Mouse (Mus musculus): ENCODE results near the gene Ccnq.

The Ccnq gene

DNA sequence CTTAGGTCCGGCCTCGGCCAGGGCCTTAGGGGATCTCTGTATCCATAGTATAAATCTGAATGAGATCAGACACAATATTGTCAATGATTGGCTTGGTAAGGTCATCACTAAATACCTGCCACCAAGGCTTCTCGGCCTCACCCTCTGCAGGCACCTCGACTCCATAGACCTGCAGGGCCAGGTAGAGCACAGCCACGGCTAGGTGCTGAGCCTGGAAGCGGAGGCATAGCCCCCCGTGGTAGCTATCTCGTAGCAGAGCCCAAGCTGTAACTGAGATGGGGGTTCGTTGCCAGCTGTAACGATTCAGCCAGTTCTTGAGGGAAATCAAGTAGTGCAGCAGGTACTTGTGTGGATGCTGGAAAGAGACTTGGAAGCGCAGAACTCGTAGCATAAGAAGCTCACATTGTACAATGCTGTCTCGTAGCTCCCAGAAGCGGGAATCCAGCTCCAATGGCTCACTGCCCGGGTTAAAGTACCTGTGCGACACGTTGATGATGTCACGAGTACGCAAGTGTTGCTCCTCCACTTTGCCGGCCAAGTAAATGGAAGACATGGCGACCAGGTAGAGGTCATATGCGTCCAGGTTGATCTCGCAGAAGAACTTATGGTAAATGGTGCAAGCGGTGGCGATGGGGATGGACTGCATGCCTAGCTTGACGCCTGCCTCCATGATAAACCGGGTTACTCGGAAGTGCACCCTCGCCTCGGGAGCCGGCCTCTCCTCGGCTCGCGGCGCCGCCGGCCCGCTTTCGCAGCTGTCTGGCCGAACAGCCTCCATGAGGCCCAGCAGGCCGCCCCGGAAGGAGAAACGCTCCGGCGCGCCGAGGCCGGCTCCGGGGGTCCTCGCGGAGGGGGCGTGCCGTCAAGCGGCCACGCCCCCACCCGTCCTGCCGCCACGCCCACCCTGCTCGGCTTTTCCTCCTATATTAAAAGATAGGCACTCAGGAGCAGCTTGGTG, at the start of gene Ccnq:
Gene Ccnq, minus strand, starts transcription at position 845 of the 958 bp plus-strand sequence.
- peak; percentile 70 for DNase-seq (ENCODE audit: extremely low read depth, low read depth)

DNA sequence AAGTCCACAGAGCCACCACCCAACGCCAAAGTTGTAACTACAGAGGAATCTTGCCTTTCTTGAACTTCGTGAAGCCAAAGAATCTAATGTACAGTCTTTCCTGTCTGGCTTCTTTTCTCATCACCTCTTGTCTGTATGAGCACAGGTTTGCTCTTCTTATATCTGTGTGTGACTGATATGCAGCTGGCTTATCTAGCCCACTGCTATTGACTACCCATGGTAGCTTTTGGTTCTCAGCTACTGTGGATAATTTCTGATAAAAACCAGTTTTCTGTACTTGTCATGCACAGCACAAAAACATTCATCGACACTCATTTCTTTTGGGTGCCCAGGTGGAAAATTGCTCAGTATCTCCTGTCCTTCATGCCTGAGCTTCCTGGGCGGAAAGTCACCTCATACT, 49.6 kb upstream of the Ccnq start:
- DNase-seq (ENCODE audit: extremely low read depth, low read depth) = no peak

DNA sequence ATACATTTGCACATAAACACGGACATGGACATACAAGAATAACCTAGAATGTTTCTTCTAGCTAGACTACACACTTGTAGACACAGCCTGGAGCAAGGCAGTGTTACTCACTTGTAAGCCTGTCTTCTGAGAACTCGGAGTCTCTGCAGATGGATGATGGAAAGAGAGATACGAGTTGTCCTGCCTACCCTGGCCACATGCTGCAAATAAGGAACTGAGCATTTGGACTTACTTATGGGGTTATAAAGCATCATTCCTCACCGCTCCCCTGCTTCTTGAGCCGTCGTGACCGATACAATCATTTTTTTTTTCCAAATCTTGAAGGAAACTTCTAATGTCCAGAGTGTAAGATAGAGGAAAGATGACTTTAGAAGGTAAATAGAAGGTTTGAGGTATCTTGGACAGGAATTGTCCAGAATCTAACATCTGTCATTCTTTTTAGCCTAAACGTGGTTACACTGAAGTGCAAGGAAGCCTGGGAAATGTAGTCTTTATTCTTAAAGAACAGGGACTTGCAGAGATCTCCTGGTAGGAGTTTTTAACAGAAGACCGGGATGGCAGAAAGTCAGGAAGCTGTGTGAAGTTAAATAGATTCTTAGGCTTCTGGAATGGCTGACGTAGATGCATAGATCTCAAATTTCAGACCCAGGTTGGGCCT, 44.7 kb upstream of the Ccnq start:
- DNase-seq (ENCODE audit: extremely low read depth, low read depth) = no peak

DNA sequence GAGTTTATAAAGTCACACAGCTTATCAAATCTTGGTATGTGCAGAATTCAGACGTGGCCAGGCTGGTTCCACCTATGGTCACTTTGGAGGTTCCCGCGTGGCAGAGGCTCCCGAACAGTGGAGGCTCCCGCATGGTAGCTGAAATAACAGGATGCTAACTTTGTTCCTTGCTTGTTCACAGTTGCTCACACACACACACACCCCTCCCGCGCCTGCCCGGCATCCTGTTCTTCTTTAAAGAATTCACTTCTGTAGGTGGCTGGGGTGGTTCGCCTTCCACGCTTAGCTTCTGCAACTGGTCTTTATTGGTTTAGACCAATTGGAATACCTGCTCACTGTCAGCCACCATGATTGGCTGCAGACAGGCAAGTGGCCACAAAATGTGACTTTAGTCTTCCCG, 41.6 kb upstream of the Ccnq start:
- no peak for DNase-seq (ENCODE audit: extremely low read depth, low read depth)

DNA sequence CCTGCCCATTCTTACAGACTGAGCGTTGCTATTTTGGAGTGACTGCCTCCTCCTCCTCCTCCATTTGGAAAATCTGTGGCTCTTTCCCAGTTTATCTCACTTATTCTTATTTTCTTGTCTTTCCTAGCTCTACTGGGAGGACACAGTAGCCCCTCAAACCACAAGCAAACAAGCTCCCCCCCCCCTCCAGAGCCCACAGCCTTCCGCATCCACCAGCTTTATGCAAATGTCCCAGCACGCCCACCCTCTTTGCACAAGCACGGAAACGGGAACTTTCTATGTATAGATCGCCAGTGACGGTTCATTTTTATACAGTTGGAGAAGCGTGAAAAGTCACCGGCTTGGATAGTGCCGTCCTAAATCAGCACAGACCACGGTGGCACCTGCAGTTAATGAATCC, 40.9 kb upstream of the Ccnq start:
- DNase-seq (ENCODE audit: extremely low read depth, low read depth) = no peak

DNA sequence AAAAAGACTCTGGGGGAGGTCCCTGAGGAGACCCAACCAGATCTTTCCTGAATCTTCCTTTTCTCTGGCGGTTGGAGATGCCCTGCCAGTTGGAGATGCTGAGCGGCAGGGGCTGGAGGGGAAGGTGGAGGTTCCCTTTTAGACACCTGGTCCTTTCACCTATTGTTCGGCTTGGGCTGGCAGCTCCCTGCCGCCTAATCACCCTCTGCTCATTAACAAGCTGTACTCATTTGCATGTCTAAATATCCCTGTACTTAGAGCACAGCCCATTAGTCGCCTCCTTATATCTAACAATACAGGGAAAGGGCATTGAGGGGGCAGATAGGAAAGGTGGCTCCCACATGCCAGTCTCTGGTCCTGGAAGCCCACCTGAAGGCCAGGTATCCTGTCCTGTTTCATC, 40.5 kb upstream of the Ccnq start:
- DNase-seq (ENCODE audit: extremely low read depth, low read depth) = no peak

DNA sequence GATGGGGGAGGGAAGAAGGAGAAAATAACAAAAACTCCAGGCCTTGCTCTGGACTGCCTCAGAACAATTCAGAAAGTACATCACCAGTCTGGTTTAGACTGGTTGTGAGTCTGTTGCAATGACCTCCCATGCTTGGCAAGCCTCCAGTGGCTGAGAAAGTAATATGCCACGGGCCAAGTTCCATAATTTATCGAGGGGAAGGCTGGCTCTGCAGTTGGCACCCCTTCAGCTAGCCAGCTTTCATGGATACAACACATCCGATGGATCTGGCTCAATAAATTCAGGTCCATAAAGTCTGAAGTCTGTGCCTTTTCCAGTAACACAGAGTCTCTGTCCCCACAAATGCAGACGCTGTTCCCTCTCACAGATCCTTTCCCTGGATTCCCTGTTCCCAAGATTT, 40.1 kb upstream of the Ccnq start:
- DNase-seq (ENCODE audit: extremely low read depth, low read depth) = no peak

DNA sequence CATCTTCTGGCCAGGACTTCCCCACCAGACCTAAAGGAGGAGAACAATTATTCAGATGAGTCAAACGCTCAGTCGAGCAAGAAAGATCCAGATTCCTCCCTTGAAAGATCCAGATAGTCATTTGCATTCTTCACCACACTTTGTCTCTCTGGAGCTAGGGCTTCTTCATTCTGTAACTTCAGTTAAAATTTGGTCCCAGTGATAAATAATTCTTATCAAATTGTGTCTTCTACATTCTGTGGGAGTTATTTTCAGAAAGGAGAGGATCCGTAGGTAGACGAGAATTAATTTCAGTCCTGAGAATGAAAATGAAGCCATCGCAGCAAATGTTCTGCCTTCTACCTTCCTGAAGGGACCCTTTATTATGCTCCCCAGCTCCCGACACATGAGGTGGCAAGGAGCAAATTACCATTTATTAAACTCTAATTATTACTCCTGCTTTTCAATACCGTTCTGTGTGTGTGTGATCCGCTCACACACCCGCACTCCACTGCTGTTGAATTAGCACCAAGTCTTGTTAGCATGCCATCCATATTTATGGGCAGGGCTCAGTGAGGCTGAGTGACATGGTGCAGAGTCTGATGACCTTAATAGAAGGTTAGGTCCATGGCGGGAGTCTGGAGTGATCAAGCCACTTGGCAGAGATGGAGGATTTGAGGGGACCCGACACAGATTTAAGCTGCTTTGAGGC, 38.0 kb upstream of the Ccnq start:
- no peak for DNase-seq (ENCODE audit: extremely low read depth, low read depth)

DNA sequence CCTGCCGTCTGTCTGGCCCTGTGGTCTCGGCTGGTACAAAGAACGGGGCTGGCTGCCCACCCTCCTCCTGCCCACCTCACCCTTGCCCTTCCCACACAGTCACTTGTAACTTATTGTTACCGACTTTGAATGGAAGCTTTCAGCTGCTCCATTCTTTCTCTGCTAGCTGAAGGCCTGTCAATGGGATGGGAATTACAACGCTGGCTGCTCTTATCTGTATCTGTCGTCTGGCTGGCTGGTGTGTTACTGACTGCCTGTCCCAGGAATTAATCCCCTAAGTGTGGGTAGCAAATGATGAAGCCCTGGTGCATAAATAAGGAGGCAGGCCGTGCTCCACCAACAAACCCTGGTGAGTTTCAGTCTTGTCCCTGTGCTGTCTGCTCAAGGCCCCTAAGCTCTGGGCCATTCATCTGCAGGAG, 34.5 kb upstream of the Ccnq start:
- no peak for DNase-seq (ENCODE audit: extremely low read depth, low read depth)

DNA sequence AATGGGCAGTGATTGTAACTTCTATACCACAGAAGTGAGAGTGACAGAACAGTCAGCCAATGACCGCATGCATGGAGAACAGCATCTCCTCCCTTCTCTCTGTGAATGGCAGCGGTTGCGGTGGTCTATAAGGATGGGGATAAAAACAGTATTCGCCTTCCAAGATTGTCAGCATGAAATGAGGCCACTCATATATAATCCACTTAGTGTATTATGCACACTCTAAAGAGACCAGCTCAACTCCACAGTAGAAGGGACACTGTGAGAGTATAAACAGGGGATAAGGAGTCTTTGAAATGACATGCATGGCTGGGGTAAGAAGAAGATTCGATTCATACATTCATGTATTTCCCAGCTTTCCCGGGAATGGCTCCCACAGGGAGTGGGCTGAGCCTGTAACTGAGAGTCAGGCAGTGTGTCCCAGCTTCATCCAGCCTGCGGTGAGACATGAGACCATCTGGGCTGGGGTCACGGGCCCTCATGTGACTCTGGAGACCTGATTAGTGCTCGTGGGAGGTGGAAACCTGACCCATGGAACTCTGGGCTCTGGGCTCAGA, 31.3 kb upstream of the Ccnq start:
- no peak for DNase-seq (ENCODE audit: extremely low read depth, low read depth)

DNA sequence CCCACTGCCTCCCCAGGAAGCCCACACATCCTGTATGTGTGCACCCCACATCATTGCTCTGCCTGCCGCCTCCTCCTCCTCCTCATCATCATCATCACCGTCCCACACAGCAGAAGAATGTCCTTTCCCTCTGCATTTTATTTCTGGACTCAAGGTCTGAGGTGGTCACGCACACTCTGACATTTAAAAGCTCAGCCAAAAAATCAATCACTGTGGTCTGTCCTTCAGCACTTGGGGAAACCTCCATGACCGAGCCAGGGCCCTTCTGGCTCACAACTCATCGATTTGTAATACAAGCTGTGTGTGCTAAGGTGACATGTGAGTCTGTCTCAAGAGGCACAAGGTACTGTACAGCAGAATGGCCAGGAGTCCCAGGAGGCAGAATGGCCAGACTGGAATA, 30.8 kb upstream of the Ccnq start:
- DNase-seq (ENCODE audit: extremely low read depth, low read depth) = no peak

DNA sequence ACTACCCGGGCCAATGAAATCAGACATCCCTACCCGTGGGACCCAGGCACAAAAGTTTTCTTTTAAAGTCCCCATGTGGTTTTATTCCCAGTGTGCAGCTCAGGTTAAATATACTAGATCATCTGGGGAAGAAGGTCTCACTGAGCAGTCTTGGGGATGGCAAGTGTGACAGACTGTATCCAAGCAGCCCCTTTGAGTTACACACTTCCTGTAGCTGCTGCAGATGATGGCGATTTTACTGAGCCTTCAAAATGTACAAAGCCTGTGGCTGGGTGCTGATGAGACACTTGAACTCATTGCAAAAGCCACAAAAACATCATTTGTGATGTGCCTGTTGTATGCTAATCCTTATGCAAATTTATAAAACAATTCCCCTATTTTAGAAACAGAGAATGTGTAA, 29.0 kb upstream of the Ccnq start:
- DNase-seq (ENCODE audit: extremely low read depth, low read depth) = no peak

DNA sequence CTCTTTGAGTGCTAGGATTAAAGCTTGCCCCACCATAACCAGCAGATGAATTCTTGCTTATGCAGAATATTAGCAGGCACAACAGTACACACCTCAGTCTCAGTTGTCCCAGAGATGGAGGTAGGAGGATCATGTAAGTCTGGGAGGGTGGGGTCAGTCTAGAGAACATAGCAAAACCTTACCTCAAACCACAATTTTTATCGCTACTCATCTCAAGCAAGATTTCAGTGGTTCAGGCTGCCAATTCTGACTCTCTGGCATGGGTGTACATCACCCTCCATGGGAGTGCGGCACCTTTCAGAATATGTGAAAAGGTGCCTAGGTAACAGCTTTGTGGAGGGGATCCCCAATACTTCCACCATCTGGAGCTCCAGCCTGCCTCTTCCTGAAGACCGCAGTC, 28.5 kb upstream of the Ccnq start:
- no peak for DNase-seq (ENCODE audit: extremely low read depth, low read depth)

DNA sequence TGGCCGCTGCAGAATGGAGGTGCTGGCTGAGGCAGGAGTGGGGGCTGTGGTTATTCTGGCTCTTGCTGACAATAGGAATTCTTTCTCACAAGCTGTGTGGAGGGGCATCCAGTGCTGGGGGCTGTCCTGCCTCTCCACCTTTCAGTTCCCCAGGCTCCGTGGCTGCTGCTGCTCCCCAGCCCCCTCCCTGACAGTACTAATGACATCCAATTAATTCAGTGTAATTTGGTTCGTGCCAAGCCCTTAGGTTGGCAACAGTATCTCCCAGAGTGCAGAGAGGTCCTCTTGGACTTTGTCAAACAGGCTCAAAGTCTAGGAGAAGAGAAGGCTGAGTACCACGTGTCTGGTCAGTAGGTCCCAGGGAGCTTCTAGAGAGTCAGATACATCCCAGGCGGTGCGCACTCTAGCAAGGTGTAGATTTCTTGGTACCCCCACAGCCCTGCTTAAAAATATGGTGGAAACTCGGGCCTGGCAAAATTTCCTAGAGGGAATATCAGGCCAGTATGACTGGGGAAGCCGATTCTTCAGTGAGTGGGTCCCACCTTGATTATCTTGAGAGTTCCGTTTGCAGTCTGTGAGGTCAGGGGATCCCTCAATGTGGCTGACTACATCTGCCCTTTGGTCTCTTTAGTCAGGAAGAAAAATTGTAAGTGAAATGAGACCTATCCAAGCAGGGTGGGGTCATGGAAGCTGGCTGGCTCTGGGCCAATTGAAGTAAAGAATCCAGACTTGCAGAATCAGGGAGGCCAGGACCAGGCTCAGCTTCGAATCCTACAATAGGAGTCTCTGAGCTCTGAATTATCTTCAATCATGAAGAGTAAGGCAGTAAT, 26.5 kb upstream of the Ccnq start:
- DNase-seq (ENCODE audit: extremely low read depth, low read depth) = no peak

DNA sequence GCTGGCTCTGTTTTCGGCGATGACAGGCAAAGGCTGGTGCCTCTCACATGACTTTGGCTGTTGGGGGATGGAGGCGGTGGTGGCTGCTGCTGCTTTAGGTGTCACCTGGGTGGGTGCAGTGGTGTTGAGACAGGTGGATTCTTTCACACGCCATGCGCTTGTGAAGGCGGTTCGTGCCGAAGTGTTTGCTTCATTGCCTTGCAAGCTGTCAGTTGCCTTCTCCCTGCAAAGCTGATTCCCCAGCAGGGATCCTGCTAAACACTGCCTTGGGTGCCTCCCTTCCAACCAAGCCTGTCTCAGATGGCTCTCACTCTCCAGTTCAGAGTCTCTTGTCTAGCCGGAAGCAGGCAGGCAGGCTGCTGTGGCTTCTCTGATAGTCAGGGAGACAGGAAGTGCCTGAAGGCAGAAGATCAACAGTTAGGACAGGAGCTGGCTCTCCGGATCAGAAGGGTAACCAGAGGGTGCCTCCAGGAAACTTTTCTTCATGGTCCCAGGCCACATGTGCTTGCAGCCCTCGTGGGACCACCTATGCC, 20.3 kb upstream of the Ccnq start:
- DNase-seq (ENCODE audit: extremely low read depth, low read depth) = peak; percentile 97

DNA sequence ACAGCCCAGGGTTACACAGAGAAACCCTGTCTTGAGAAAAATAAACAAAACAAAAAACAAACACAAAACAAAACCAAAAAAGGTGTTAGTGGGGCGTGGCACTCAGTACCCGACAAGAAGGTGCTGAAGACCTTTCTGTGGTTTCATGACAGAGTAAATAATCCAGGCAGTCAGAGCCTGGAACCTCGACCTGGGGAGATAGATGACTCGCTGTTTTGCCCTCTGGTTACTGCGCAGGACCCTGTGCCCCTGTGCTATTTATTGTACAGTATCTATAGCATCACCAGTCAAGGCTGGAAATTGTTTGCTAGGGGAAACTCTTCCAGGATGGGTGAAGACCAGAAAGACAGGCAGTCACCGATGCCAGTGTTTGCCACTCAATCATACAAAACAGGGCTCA, 18.9 kb upstream of the Ccnq start:
- DNase-seq (ENCODE audit: extremely low read depth, low read depth) = no peak

DNA sequence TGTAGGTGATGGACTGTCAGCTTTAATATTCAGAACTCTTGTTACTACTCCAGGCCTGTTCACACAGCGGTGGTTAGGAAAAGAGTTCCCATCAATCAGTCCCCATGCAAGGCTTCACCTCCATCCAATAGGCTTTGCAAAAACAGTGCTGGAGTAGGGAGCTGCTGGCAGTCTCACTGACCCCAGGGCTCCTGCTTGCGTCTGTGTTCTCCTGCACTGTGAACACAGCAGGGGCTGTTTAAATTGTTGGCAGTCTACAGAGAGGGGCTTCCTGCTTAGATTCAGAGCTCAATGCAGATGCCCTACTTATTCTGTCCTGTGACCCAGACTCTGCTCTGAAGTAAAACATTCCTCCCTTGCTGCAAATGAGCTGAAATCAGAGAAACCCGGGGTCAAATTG, 17.2 kb upstream of the Ccnq start:
- no peak for DNase-seq (ENCODE audit: extremely low read depth, low read depth)

DNA sequence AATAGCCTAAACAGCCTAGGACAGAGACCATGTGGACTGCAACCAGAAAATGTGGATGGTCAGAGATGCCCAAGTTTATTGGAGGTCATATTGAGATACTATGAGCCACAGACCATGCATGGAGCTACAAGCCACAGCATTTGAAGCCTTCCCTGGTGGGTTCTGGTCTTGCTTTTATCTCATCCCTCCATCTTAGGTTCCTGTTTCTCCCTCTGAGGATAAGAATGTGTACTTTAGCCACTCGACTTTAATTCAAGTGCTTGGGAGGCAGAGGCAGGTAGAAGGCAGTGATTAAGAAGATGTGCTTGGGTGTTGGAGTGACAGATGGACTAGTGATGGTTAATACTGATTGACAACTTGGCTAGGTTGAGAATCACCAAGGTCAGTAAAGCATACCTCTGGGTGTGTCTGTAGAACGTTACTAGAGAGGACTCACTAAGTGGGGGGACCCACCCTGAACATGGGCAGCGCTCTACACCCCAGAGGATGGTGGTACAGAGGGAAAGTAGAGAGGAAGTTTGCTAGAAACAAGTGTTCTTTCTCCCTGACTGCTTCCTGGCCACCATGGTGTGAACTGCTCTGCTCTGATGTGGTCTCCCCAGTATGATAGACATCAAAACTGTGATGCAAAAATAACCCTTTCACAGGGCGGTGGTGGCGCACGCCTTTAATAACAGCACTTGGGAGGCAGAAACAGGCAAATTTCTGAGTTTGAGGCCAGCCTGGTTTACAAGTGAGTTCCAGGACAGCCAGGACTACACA, 14.7 kb upstream of the Ccnq start:
- no peak for DNase-seq (ENCODE audit: extremely low read depth, low read depth)

DNA sequence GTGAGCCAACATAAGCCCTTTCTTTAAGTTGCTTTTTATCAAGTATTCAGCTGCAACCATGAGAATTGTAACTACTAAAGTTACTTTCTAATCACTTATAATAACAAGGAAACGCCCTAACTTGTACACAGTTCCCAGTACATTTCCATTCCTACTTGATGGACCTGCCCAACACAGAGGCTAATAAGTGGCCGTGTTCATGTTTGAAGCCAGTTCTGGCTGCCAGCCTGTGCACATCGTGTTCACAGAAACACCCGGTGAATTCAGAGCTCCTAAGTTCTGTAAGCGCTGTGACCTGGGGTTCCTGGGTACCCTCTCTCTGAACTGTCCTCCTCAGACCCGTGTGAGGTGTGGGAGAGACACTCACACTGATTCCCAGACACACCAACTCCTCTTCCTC, 13.3 kb upstream of the Ccnq start:
- DNase-seq (ENCODE audit: extremely low read depth, low read depth) = no peak

DNA sequence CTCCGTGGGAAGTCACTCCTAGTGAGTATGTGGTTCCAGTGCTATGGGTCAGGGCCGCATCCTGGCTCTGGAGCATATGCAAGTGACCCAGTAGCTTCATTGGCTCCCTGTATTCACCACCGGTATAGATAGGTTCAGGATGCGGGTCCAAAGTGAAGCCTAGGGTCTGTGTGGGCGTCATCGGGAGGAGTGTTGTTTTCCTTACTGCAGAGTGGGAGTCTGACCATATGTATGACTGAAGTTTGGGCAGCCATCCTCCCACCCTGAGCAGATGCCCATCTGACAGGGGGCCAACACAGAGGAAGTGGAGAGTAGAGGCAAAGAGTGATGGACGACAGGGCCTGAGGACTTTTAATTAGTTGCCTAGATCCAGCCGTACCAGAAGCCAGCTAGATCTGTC, 12.8 kb upstream of the Ccnq start:
- DNase-seq (ENCODE audit: extremely low read depth, low read depth) = no peak

All from MEL-GATA-1-ER (cell line).